Mouse (Mus musculus) MN1 (cell line): ENCODE data around the gene Ppp6r2.

Experiments
- DNase-seq: peaks from one replicate; pipeline ENCODE4 v3.0.0-alpha.2; 2016; ENCODE audit warnings: low spot score

Gene Ppp6r2

DNA sequence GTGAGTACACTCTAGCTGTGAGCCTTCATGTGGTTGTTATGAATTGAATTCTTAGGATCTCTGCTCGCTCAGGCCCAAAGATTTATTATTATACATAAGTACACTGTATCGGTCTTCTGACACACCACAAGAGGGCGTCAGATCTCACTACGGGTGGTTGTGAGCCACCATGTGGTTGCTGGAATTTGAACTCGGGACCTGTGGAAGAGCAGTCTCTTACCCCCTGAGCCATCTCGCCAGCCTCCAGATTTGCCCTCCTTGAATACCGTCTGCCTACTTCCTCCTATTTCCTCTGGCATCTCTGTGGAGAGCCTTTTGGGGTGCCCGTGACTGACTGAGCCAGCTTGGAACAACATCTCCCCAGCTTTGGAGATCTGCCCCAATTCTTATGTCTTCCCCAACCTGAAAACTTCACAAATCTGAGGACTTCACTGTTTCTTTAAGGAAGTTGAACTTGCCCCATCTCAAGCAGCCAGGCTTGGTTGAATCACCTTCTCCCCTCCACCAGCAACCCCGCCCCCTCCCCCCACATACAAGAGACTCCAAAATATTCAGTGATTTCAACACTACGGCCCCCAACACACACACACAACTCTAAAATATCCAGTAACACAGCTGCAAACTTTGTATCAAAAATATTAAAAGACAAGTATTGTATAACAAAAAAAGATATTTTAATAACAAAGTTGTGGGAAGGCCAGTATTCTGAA is 29.6 kb upstream of the Ppp6r2 start:
- no peak for DNase-seq

DNA sequence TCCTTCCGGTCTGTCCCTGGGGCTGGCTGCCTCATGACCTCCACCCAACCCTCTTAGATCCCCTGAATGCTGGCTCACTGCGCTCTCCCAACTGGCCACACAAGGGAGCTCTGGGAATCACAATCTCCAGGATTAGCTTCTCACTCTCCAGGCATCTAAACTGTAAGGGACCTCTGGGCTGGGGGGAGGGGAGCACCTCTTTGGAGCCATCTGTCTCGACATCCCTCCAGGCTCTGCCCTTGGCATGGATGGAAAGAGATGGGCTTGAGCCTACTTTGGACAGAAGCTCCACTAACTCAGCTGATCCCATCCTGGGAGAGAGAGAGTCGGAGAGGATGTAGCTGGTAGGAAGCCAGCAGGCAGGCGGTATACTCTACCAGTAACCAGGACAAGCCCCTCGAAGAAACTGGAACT is 29.0 kb upstream of the Ppp6r2 start:
- peak; percentile 61 for DNase-seq

DNA sequence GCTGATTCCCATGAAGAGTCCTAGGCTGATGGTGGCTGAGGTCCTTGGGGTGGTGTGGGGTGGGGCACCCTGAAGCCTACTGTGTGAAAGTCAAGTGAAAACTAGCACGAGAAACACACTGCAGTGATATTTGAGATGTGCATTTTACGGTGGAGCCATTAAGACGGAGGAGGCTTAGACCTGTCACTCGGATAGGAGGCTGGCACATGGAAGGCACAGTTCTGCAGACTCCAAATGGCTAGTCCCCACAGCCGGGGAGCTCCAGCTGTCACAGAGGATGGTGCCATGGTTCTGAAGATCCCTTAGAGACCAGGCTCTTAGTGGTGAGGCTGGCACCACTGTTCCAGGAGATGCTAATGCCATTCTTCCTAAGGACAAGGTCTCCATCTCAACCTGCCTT is 28.5 kb upstream of the Ppp6r2 start:
- no peak for DNase-seq

DNA sequence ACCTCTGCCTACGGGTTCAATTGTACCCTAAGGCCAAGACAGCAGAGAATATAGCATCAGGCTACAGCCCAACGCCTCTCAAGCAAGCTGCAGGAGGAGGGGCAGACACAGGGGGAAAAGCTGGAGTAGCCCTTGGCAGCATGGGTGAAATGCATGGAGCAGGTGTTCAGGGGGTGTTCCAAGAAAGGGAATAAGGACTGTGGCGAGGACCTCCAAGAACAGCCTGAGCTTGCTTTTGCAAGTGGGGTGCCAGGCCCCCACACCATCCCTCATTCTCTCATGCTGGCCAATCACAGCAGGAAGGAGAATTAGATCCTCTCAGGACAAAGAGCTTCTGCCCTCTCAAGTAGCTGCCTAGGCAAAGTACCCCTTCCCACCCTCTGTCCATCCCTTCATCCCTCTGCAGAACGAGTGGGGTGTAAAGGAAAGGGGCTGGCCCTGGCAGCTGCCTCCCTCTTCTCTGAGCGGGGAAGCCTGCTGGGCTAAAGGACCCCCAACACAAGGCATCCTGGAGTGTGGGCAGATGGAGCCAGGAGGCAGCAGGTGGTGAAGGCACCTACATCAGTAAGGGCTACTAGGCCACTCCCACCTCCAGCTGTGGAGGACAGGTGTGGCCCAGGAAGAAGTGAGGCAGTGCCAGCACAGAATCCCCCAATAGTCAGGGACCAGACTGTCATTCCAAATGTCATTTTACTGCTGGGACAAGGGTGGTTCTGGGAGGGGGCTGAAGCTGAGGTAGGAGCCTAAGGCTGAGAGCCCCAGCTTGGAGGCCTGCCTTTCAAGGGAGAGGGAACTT is 27.0 kb upstream of the Ppp6r2 start:
- no peak for DNase-seq

DNA sequence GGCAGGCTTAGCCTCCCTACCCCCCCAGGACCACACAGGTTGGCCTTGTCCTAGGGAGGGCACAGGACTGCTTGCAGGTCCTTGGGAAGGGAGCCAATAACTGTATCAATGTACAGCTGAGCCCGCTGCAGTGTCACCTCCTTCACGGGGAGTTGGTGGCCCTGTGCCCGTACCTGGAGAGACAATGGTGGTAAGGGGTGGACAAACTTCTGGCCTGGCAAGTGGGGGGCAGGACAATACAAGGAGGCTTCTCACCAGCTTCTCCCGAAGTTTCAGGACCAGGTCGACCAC is 26.5 kb upstream of the Ppp6r2 start:
- DNase-seq: no peak

DNA sequence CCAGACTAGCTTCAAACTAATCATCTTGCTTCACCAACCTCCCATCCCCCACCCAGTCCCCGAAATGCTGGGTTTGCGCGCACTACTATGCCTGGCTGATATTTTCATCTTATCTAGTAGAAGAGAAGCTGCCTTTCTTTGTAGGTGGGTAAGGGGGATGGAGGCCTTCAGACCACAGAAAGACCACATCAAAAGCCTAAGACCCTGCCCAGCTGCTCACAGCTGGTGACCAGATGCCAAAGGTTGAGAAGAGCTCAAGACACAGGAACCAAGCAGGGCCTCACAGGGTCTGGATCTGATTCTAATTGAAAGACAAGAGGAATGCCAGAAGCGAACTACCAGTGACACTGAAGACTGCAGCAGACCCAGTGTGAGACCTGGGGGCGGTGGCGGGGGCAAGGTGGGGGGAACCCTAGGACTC is 16.1 kb upstream of the Ppp6r2 start:
- DNase-seq: peak; percentile 41

DNA sequence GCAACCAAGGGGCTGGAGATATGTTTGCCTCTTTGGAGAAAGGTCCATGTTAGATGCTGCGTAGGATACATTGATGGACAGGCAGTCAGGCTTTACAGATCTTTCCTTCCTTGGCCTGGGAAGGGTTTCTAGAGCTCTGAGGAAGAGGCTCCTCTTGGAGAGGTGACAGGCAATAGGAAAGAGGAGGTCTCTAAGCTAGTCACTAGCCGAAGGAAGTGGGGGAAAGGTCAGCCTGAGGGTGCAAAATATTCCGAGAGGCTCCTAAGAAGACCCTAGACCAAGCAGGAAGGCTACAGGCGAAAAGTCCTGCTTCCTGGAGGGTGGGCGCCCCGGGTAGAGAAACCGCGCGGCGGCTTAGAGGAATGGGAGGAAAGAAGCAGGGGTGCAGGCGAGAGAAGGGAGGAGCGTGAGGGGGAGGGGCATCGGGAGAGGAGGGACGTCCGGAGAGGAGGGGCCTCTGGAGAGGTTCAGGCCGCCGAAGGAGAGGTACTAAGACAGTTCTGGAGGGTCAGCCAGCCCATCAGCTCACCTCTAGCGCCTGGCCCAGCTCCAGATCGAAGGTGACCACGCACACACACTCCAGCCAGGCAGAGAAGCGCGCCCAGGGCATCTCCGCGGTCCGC is 15.6 kb upstream of the Ppp6r2 start:
- peak; percentile 90 for DNase-seq

DNA sequence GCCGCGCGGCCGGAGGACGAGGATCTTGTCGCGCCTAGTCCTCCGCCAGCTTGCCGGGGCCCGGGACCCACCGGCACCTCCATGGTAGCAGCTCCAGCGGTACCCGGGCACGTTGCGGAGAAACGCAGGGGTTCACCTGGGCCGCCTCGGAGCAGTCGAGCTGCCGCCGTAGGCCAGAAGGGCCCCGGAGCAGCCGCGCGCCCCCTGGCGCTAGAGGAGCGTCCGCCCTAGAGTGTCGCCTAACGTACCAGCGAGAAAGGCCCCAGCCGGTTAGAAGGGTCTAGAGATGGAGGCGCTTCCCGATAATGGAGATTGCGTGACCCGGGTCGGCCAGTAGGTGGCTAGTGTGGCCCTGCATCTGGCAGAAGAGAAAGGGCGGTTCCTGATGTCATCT is 15.0 kb upstream of the Ppp6r2 start, which contains the start of gene Dennd6b:
Gene Dennd6b, minus strand, starts transcription at position 184 of the 394 bp plus-strand sequence.
- DNase-seq: peak; percentile 99

DNA sequence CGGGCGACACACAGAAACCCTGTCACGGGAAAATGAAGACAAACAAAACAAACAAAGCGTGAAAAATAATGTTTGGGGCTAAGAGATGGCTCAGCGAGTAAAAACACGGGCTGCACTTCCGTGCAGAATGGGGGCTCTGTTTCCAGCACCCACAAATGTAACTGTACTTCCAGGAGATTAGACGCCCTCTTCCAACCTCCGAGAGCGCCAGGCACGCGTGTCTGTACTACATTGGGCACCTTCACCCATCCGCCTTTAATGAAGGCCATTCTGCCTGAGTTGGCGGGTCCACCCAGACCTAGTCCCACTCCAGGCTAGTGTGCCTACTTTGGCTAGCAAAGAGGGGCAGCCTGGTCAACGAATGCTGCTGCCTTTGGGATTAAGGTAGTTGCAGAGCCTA is 14.3 kb upstream of the Ppp6r2 start:
- DNase-seq: no peak

DNA sequence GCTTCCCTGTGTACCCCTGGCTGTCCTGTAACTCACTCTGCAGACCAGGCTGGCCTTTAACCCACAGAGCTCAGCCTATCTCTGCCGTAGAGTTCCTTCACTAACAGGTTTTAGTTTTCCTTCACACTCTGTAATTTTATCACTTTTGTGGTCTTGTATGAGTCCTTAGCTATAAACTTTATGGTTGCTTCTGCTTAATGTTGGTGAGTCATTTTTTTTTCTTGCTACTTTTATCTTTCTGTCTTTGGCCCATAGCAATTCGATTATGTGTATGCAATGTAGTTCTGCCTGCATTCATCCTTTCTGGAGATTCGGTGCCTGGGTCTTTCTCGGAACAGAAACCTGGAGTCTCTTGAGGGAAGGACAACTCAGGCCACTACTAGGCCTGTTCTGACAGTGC is 3.9 kb upstream of the Ppp6r2 start:
- DNase-seq: no peak

DNA sequence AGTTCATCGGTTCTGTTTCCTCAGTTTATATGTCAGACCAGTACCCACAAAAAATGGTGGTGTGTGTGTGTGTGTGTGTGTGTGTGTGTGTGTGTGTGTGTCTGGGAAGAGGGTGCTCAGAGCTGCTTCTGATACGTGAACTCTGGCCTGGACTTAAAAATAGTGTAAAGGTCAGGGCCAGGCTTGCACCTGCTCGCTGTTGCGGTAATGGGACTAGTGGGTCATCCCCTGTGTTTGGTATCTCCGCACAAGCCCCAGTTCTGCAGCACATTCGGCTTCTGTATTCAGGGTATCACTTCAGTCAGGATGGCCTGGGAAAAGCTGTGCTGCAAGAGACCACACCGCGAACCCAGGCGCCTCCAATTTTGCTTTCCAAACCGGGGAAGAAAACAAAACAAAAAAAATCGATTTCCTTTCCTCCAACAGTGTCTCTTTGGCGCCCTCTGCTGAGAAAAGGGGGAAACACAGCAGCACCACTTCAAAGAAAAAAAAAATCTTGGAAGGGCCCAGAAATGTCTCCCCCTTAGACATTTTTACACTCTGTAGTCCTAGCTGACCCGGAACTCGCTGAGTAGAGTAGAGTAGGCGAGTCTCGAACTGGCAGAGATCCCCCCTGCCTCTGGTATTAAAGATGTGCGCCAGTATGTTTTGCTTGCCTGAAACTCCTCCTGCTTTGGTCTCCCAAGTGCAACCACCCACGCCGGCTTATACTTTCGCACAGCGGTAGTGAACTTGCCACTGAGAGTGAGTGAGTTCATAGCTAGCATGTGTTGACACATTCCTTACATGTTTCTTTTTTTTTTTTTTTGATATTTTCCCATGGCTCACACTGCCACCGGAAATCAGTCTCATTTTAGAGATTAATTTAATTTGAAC is 1.2 kb upstream of the Ppp6r2 start:
- peak; percentile 98 for DNase-seq

DNA sequence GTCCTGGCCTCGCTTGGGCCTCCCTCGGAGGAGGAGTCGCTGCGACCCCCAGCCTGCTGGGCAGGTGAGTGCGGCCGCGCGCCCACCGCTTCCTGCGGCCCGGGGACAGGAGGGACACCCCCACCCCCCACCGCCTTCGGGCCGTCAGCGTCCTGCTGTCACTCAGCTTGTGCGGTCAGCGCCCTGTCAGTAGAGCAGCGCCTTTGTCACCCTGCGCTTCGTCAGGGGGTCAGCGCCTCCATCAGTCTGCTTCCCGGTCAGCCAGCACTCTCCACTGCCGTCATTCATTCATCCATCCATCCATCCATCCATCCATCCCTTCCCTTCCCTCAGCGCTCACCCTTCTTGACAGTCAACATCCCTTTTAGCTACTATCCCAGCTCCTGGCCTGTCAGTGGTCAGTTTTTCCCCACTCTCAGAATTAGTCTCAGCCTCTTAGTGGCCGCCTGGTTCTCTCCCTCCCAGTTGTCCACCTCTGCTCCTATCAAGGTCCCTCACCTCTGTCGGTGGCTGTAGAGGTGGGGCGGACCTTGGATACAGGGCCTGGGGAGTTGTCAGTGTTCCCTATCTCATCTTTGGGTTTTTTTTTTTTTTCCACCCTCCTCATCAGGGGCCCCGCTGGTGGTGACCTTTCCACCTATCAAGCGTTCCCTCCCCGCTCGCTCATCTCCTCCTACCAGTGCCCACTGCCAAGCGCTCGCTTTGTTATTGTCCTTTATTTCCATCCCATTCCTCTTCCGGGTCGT is 536 bp downstream of the Ppp6r2 start:
- peak; percentile 63 for DNase-seq

DNA sequence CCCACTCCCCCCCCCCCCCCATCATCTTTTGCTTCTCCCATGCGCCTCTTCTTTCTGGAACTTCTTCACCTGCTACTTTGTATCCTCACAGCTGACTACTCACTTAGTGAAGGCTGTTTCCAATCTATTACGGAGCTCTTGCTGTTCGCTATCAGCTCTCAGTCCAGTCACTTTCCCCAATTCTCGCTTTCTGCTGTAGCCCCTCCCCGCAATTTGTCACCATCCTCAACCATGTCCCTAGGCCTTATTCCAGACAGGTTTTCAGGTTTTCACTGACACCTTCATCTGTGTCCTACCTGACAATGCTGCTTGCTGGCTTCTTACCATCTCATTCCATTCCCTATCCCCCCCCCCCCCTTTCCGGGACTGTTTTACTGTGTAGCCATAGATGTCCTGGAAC is 1.1 kb downstream of the Ppp6r2 start:
- no peak for DNase-seq

DNA sequence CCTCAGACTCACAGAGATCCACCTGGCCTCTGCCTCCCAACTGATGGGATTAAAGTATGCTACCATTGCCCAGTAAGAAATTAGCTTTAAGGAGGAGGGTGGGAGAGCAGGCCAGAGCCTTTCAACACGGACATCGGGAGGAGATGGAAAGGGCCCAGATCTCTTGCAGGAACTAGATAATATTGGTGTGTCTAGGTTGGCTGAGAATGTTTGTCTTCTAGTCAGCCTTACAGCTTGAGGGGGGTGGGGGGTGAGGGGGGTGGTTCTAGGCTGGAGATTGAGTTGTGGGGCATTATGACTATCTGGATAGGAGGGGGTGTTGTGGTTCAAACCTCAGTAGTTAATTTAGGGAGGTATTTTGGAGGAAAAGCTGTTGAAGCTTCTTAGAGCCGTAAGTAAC is 2.2 kb downstream of the Ppp6r2 start:
- no peak for DNase-seq

DNA sequence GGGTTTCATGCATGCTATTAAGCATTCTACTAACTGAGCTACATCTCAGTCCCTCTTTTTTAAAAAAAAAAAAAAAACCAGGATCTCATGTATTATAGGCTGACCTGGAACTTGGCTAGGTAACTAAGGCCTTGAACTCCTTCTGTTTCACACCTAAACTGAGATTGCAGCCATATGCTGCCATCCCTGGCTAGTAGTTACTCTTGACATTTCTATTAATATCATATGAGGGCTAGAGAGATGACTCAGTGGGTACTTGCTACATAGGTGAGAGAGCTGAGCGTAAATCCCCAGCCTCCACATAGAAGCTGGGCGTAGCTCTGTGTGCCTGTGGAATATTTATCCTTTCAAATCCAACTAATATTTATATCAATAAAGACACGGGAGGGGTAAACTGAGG is 3.6 kb downstream of the Ppp6r2 start:
- DNase-seq: no peak

DNA sequence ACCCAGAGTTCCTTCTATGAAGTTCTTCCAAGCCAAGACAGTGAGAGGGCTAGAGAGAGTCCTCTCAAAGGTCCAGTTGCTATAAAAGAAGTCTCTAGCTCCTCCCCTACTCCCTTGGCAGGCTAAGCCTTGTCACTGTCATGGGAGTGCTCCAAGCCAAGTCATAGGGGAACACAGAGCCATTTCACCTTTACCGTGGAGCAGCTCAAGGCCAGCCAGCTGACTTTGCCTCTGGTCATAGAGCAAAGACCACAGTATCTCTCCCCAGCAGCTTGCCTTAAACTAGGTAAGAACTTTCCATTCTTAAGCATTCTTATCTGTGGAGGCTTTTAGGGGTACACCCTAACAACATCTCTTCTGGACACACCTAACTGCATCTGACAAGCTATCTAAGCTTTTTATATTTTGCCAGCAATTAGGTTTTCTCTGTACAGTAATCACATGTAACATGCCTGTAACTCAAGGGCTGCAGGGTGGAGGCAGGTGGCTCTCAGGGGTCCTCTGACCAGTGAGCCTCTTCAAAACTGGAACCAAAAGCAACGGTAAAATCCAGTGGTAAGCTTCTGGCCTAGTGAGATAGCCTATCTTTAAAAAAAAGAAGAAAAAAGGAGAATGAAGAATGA is 4.4 kb downstream of the Ppp6r2 start:
- no peak for DNase-seq

DNA sequence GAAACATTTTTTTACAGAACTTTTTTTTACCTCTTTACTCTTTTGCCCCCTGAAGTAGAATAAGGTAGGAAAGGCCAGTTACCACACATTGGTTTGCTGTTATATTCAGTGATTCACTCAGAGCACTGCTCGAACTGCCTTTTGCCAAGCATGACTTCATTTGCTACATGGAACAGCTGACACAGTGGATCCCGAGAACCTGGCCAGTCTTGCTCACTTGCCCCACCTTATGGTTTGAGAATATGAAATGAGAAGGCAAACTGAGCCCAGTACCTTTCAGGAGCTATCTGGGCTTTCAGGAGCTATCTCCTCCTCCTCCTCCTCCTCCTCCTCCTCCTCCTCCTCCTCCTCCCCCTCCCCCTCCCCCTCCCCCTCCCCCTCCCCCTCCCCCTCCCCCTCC is 22.2 kb downstream of the Ppp6r2 start:
- DNase-seq: peak; percentile 66

DNA sequence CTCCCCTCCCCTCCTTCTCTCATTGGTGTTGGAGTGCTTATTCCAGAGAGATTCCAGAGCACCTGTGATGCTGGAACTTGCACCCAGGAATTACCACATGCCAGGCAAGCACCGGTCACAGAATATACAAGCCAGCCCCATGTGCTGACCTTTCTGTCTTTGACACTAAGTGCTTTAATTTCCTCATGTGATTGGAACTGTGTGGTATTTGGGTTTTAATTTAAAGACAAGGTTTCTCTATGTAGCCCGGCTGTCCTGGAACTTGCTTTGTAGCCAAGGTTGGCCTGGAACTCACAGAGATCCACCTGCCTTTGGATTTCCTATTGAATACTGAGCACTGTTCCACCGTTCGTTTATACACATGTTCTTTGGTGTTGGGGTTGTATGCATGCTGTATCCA is 22.7 kb downstream of the Ppp6r2 start:
- DNase-seq: no peak

DNA sequence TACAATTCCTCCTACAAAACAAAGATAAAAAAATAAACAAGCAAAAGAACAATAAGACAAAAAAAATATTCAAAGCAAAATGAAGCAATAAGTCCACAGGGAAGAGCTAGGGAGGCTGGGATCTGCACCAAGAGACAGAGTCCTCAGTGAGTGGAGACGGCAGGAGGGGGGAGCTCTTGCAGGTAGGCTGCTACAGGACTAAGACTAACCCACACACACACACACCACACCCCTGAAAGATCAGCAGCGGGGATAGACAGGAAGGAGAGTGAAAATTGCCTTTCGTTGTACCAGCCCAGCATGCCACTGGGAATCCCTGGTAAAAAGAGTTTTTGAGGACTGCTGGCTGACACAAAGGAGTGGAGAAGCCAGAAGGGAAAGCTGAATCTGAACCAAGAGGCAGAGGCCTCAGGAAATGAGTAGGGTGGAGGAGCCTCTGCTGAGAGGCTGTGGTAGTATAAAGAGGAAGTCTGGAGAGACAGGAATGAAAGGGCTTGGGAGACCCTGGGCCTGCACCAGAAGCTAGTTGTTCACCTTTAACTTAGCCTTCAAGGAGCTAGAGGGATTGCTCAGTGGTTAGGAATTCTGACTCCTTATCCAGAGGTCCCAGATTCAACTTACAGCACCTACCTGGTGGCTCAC is 28.5 kb downstream of the Ppp6r2 start:
- no peak for DNase-seq

DNA sequence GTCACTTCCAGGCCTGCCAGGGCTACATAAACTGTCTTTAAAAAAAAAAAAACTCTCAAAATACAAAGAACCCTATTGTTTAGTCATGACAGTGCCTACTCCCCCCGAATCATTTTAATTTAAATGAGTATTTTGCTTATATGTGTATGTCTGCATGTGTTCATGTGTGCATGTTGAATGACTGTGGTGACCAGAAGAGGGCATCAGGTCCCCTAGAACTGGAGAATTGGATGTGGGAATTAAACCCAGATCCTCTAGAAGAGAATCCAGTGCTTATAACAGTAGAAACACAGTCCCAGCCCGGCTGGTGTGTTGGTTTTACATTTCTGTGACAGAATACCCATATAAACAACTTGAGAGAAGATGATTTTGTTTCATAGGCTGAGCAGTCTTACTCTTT is 29.7 kb downstream of the Ppp6r2 start:
- no peak for DNase-seq

DNA sequence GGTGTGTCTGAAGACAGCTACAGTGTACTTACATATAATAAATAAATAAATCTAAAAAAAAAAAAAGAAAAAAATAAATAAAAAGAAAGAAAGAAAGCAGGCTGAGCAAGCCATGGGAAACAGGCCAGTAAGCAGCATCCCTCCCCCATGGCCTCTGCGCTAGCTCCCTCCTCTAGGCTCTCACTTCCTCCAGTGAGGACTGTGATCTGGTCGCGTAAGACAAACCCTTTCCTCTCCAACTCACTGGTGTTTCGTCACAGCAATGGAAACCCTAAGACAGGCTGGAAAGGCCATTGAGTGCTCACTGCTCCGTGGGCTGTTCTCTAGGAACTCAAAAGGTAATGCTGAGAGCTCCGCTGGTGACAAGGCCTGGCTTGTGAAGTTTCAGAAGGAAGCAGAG is 37.7 kb downstream of the Ppp6r2 start:
- DNase-seq: no peak
